Mouse (Mus musculus): Measurements from ENCODE around the gene 1700080O16Rik. TPM values are rescaled to one million over a fixed set of nuclear protein-coding genes. Genes with fewer than 3 reads are reported as not detected.

The 1700080O16Rik gene
- not detected for total RNA-seq (2021)

DNA sequence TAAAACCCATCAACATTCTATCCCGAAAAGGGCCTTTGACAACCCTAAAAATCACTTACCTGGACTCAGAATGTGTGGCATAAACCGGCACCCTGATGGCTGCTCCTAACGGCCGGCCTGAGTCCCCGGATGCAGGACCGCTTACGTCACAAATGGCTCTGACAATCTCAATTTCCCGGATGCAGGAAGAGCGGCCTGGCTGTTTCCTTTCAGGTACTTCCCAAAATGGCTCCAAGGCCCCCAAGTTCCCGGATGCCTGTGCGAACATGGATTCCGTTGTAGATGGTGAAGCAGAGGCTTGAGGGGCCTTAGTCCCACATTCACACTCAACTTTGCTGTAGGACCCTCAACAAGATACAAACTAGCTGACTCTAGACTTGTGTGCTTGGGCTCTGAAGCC lies at the start of gene 1700080O16Rik:
1700080O16Rik (minus strand) TSS at position 101 of the 400 bp plus-strand sequence.
- intact Hi-C loops (cut with DNase I): no loop called here
- DNase-seq (ENCODE audit: low spot score in 2 of 2): no peak

DNA sequence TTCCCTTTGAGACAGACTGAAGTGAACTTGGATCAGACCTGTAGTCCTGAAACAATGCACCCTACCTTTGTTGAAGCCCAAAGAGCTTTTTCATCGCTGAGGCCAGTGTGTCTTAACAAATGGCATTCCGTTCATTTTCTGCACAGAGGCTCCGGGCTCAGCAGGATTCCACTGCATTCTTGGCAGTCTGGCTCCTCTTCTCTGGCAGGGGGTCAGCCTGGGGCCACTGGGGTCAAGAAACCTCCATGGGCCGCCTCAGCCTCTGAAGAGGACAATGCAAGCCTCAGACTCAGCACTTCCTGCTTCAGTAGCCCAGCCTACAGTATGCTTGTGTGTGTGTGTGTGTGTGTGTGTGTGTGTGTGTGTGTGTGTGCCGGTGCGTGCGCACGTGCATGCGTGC lies 45.1 kb upstream of the 1700080O16Rik start:
- intact Hi-C loops (cut with DNase I): no loop called here
- DNase-seq (ENCODE audit: low spot score in 2 of 2): no peak

DNA sequence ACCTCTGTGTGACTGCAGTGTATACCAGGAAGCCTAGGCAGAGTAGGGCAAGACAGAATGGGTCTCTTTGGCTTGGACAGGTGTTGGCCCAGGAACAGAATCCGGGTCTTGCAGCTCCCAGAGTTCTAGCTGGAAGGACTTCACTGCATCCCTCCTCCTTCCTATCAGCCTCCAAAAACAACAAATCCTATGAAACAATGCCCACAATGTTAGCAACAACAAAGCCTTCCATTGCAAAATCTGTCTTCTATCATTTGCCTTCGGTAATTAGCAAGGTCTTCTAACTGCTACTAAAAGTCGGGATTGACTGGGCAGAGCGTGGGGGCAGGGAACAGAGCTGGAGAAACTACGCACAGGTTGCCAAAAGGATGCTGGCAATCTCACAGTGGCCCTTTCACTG lies 27.5 kb upstream of the 1700080O16Rik start:
- intact Hi-C loops (cut with DNase I): no loop called here
- DNase-seq (ENCODE audit: low spot score in 2 of 2): no peak

DNA sequence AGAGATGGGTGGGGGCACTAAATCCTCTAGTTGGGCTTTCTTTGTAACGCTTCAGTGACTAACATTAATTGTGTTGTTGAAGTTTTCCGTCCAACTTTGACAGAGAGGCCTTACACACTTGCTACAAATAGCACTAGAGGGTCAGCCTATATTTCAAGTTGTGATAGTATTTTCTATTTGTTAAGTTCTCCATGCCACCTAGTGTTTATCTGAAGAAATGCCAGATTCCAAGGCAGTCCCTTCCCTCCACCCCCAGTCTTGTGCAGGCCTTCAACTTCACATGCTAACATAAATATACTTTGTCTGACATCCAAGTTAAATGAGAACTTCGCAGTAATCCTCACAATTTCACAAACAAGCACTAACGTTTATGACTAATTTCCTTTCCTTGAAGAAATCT lies 26.9 kb upstream of the 1700080O16Rik start:
- intact Hi-C loops (cut with DNase I): no loop called here
- DNase-seq (ENCODE audit: low spot score in 2 of 2): no peak

DNA sequence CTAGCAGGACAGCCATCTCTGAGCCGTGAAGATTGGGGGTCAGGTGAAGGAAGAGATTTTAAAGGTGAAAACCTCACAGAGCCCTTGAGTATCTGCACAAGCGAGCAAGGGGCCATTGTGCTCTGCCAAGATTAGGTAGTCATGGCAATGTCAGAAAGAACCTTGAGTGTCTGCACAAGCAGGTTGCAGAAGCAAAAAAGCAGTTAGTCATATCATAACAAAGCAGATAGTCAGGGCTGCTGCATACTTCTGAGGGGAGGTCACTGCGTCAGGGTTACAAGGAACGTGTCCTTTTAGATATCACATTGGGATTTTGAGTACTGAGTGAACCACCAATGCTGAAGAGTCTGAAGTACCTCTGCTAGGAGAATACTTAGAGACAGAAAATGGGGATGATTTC lies 3.8 kb upstream of the 1700080O16Rik start:
- intact Hi-C loops (cut with DNase I): no loop called here
- DNase-seq (ENCODE audit: low spot score in 2 of 2): no peak

DNA sequence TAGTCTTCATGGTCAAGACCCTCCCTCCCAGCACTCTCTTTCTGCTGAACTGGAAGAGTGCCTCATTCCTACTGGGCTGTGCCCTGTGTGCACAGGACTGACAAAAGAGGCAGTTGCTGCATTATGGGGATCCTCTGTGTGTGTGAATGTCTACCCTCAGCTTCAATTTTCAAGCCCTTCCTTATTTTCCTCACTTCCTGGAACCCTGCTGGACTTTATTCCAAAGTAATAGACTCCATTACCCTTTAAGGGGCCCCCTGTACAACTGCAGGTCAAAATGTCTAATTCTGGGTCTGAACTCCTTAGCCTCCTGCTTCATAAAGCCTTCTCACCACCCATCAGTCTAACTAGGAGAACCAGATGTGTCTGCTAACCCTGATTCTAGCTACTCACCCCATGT lies 2.0 kb upstream of the 1700080O16Rik start:
- intact Hi-C loops (cut with DNase I): no loop called here
- no peak for DNase-seq (ENCODE audit: low spot score in 2 of 2)

DNA sequence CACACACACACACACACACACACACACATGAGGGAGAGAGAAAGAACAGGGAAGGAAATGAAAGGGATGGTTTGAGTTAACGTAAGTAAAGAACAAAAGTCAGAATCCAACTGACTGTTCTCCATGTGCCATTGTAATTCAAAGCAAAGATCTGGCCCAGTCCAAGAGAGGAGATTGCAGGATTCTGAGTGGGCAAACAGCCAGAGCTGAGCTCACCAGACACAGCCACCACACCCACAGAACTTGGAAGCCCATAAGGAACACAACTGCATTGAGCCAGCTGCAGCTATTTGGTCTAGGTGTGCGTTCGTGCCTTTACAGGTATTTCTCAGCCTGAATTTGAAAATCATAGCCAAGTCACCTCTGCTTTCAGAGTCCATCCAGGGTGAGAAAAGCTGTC lies 24.5 kb downstream of the 1700080O16Rik start:
- DNase-seq (ENCODE audit: low spot score in 2 of 2): no peak
- intact Hi-C loops (cut with DNase I): no loop called here

DNA sequence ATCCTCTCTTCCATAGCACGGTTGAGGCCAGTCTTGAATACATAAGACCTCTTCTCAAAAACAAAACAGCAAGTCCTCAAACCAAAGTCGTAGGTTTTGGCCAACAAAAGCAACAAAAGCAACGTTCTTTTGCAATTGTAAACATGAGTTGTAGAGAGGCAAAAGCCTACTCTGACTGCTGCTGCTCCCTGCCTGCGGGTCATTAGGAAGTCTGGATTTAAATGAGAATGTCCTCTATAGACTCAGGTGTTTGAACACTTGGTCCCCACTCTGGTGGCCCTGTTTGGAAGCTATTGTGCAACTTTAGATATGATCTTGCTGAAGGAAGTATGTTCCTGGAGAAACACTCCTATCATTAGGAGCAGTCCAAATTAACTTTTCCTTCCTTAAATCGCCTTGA lies 34.5 kb downstream of the 1700080O16Rik start:
- intact Hi-C loops (cut with DNase I): no loop called here

DNA sequence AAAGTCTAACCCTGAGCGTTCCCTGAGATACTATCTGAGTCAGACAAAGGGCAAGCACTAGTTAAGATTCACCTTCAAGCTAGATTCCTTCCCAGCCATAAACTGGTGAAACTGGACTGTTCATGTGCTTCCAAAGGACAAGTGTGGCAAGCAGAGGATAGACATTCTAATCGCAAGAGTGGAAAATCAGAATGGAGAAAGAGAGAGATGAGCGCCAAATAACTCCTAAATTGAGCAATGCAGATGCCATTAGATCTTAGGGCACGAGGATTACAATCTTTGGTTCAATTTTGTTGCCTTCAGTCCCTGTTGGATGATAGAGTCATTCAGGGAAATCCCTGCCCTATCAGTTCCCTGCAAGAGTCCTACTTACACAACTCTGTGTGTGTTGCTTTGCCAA lies 53.5 kb downstream of the 1700080O16Rik start:
- no peak for DNase-seq (ENCODE audit: low spot score in 2 of 2)
- intact Hi-C loops (cut with DNase I): no loop called here

More for the DNA sequence above, 34.5 kb downstream of the 1700080O16Rik start:
- no peak for DNase-seq (ENCODE audit: low spot score in 2 of 2)

Other genes starting within 250 kb of the 1700080O16Rik start
- not detected for gene Usp26, start 171.5 kb downstream of the 1700080O16Rik start, total RNA-seq (2021)
- 10 to 100 TPM; 20.8 to 23.0 TPM for gene Gpc4, start 192.5 kb upstream of the 1700080O16Rik start, total RNA-seq (2021)